Mouse (Mus musculus): Measurements from ENCODE around the gene Slc6a9. TPM values are rescaled to one million over a fixed set of nuclear protein-coding genes. Genes with fewer than 3 reads are reported as not detected.

Gene Slc6a9
- polyA plus RNA-seq, 1 experiment from 2014 or later: 5.5 TPM

GRCm38 (mm10) chr4:117818032-117818431 lies 16.3 kb upstream of the Slc6a9 start:
- Histone ChIP-seq H3K27ac (replicated peaks; ENCODE audit: low read depth, low read length) (no peak overlapping the region), H3K4me3 (ENCODE audit: low read depth, low read length) (no peak overlapping the region), H3K36me3 (ENCODE audit: control insufficient read depth, insufficient read depth, low read length) (no peaks in the 10 kb centered on the region), H3K4me2 (ENCODE audit: low read depth, low read length) (no peak overlapping the region), H3K27me3 (replicated peaks; ENCODE audit: control insufficient read depth, insufficient read depth, low read length) (no peaks in the 10 kb centered on the region), H3K9me3 (ENCODE audit: control insufficient read depth, low read length) (peaks cover 9% of the 10 kb centered on the region; the same call in 1 of the 2 replicates), H3K9ac (ENCODE audit: low read depth, low read length) (no peak overlapping the region), H3K4me1 (ENCODE audit: control insufficient read depth, insufficient read depth, low read length) (no peaks in the 10 kb centered on the region)
- ATAC-seq (ENCODE audit: low read depth) (no peak), DNase-seq (ENCODE audit: low spot score) (no peak)
- 92% methylated on average over 10 of the region's 10 CpGs for WGBS

GRCm38 (mm10) chr4:117828572-117829145 lies 5.6 kb upstream of the Slc6a9 start:
- no peak for DNase-seq (ENCODE audit: low spot score)
- H3K27ac ChIP-seq (replicated peaks; ENCODE audit: low read depth, low read length): no peak overlapping the region
- 63% methylated on average over 8 of the region's 8 CpGs for WGBS

GRCm38 (mm10) chr4:117829260-117830123 lies 4.8 kb upstream of the Slc6a9 start:
- H3K27me3 ChIP-seq (replicated peaks; ENCODE audit: control insufficient read depth, insufficient read depth, low read length): no peaks in the 10 kb centered on the region
- WGBS: 8% methylated on average over 12 of the region's 12 CpGs
- no peak overlapping the region for H3K4me3 ChIP-seq (ENCODE audit: low read depth, low read length)
- H3K36me3 ChIP-seq (ENCODE audit: control insufficient read depth, insufficient read depth, low read length): no peaks in the 10 kb centered on the region
- no peak overlapping the region for H3K4me2 ChIP-seq (ENCODE audit: low read depth, low read length)
- H3K4me1 ChIP-seq (ENCODE audit: control insufficient read depth, insufficient read depth, low read length): no peaks in the 10 kb centered on the region
- ATAC-seq (ENCODE audit: low read depth) (peak; percentile 36), DNase-seq (ENCODE audit: low spot score) (peak; percentile 76)
- no peak overlapping the region for H3K9ac ChIP-seq (ENCODE audit: low read depth, low read length)
- no peak overlapping the region for H3K27ac ChIP-seq (replicated peaks; ENCODE audit: low read depth, low read length)
- no peaks in the 10 kb centered on the region for H3K9me3 ChIP-seq (ENCODE audit: control insufficient read depth, low read length)

More at GRCm38 (mm10) chr4:117828572-117829145, 5.6 kb upstream of the Slc6a9 start:
- H3K36me3 ChIP-seq (ENCODE audit: control insufficient read depth, insufficient read depth, low read length): no peaks in the 10 kb centered on the region
- no peak overlapping the region for H3K4me3 ChIP-seq (ENCODE audit: low read depth, low read length)
- H3K27me3 ChIP-seq (replicated peaks; ENCODE audit: control insufficient read depth, insufficient read depth, low read length): no peaks in the 10 kb centered on the region
- no peaks in the 10 kb centered on the region for H3K9me3 ChIP-seq (ENCODE audit: control insufficient read depth, low read length)
- H3K9ac ChIP-seq (ENCODE audit: low read depth, low read length): no peak overlapping the region
- no peak for ATAC-seq (ENCODE audit: low read depth)
- H3K4me2 ChIP-seq (ENCODE audit: low read depth, low read length): no peak overlapping the region
- H3K4me1 ChIP-seq (ENCODE audit: control insufficient read depth, insufficient read depth, low read length): no peaks in the 10 kb centered on the region

GRCm38 (mm10) chr4:117830124-117830551 lies 4.2 kb upstream of the Slc6a9 start:
- H3K27me3 ChIP-seq (replicated peaks; ENCODE audit: control insufficient read depth, insufficient read depth, low read length): no peaks in the 10 kb centered on the region
- H3K4me2 ChIP-seq (ENCODE audit: low read depth, low read length): no peak overlapping the region
- DNase-seq (ENCODE audit: low spot score) (peak; percentile 45), ATAC-seq (ENCODE audit: low read depth) (peak; percentile 24)
- no peaks in the 10 kb centered on the region for H3K36me3 ChIP-seq (ENCODE audit: control insufficient read depth, insufficient read depth, low read length)
- H3K9me3 ChIP-seq (ENCODE audit: control insufficient read depth, low read length): no peaks in the 10 kb centered on the region
- H3K4me1 ChIP-seq (ENCODE audit: control insufficient read depth, insufficient read depth, low read length): no peaks in the 10 kb centered on the region
- 21% methylated on average over 5 of the region's 5 CpGs for WGBS
- no peak overlapping the region for H3K9ac ChIP-seq (ENCODE audit: low read depth, low read length)
- no peak overlapping the region for H3K4me3 ChIP-seq (ENCODE audit: low read depth, low read length)
- H3K27ac ChIP-seq (replicated peaks; ENCODE audit: low read depth, low read length): no peak overlapping the region

- Histone ChIP-seq H3K27ac (replicated peaks; ENCODE audit: low read depth, low read length) (no peak overlapping the region), H3K4me1 (ENCODE audit: control insufficient read depth, insufficient read depth, low read length) (no peaks in the 10 kb centered on the region), H3K4me3 (ENCODE audit: low read depth, low read length) (no peak overlapping the region), H3K9ac (ENCODE audit: low read depth, low read length) (no peak overlapping the region), H3K36me3 (ENCODE audit: control insufficient read depth, insufficient read depth, low read length) (no peaks in the 10 kb centered on the region), H3K9me3 (ENCODE audit: control insufficient read depth, low read length) (no peaks in the 10 kb centered on the region), H3K4me2 (ENCODE audit: low read depth, low read length) (no peak overlapping the region), H3K27me3 (replicated peaks; ENCODE audit: control insufficient read depth, insufficient read depth, low read length) (no peaks in the 10 kb centered on the region)
- ATAC-seq (ENCODE audit: low read depth): no peak
- no peak for DNase-seq (ENCODE audit: low spot score)
- WGBS: 85% methylated on average over 9 of the region's 9 CpGs
Measured at GRCm38 (mm10) chr4:117830801-117831200, 3.5 kb upstream of the Slc6a9 start.

- 0 out of 2 replicates have a peak, but pooled peaks cover under 1% of the 10 kb centered on the region for H3K4me1 ChIP-seq (ENCODE audit: control insufficient read depth, insufficient read depth, low read length)
- no peak for ATAC-seq (ENCODE audit: low read depth)
- H3K9ac ChIP-seq (ENCODE audit: low read depth, low read length): no peak overlapping the region
- no peak overlapping the region for H3K4me3 ChIP-seq (ENCODE audit: low read depth, low read length)
- DNase-seq (ENCODE audit: low spot score): no peak
- no peaks in the 10 kb centered on the region for H3K27me3 ChIP-seq (replicated peaks; ENCODE audit: control insufficient read depth, insufficient read depth, low read length)
- no peak overlapping the region for H3K27ac ChIP-seq (replicated peaks; ENCODE audit: low read depth, low read length)
- no peaks in the 10 kb centered on the region for H3K9me3 ChIP-seq (ENCODE audit: control insufficient read depth, low read length)
- H3K4me2 ChIP-seq (ENCODE audit: low read depth, low read length): no peak overlapping the region
- 55% methylated on average over 2 of the region's 2 CpGs for WGBS
- H3K36me3 ChIP-seq (ENCODE audit: control insufficient read depth, insufficient read depth, low read length): no peaks in the 10 kb centered on the region
Measured at GRCm38 (mm10) chr4:117831499-117831898, 2.8 kb upstream of the Slc6a9 start.

GRCm38 (mm10) chr4:117831920-117832691 lies 2.2 kb upstream of the Slc6a9 start:
- DNase-seq (ENCODE audit: low spot score) (peak; percentile 59), ATAC-seq (ENCODE audit: low read depth) (no peak)
- H3K27ac ChIP-seq (replicated peaks; ENCODE audit: low read depth, low read length): no peak overlapping the region
- H3K27me3 ChIP-seq (replicated peaks; ENCODE audit: control insufficient read depth, insufficient read depth, low read length): no peaks in the 10 kb centered on the region
- H3K4me2 ChIP-seq (ENCODE audit: low read depth, low read length): no peak overlapping the region
- WGBS: 78% methylated on average over 9 of the region's 9 CpGs
- H3K4me3 ChIP-seq (ENCODE audit: low read depth, low read length): no peak overlapping the region
- H3K4me1 ChIP-seq (ENCODE audit: control insufficient read depth, insufficient read depth, low read length): peaks cover 5% of the 10 kb centered on the region; the same call in 1 of the 2 replicates
- no peaks in the 10 kb centered on the region for H3K36me3 ChIP-seq (ENCODE audit: control insufficient read depth, insufficient read depth, low read length)
- no peaks in the 10 kb centered on the region for H3K9me3 ChIP-seq (ENCODE audit: control insufficient read depth, low read length)
- no peak overlapping the region for H3K9ac ChIP-seq (ENCODE audit: low read depth, low read length)

GRCm38 (mm10) chr4:117834845-117835530 lies 682 bp downstream of the Slc6a9 start:
- Histone ChIP-seq H3K4me2 (ENCODE audit: low read depth, low read length) (peak overlapping the region; percentile 90), H3K9me3 (ENCODE audit: control insufficient read depth, low read length) (no peaks in the 10 kb centered on the region), H3K36me3 (ENCODE audit: control insufficient read depth, insufficient read depth, low read length) (no peaks in the 10 kb centered on the region), H3K9ac (ENCODE audit: low read depth, low read length) (peak overlapping the region; percentile 83), H3K4me1 (ENCODE audit: control insufficient read depth, insufficient read depth, low read length) (peaks cover 5% of the 10 kb centered on the region; the same call in 1 of the 2 replicates), H3K27ac (replicated peaks; ENCODE audit: low read depth, low read length) (peak overlapping the region; percentile 84), H3K27me3 (replicated peaks; ENCODE audit: control insufficient read depth, insufficient read depth, low read length) (no peaks in the 10 kb centered on the region), H3K4me3 (ENCODE audit: low read depth, low read length) (peak overlapping the region; percentile 83)
- DNase-seq (ENCODE audit: low spot score) (peak; percentile 95), ATAC-seq (ENCODE audit: low read depth) (peak; percentile 53)
- under 1% methylated on average over 32 of the region's 36 CpGs for WGBS

Measured in embryonic facial prominence, embryonic 14.5 days (tissue).